Mouse (Mus musculus) right cerebral cortex, postnatal 4 days (tissue): Measurements from ENCODE around the gene Tmem8b.

Experiments
- DNase-seq: peaks from one replicate; pipeline ENCODE4 v3.0.0-alpha.2; 2022

Gene Tmem8b

DNA sequence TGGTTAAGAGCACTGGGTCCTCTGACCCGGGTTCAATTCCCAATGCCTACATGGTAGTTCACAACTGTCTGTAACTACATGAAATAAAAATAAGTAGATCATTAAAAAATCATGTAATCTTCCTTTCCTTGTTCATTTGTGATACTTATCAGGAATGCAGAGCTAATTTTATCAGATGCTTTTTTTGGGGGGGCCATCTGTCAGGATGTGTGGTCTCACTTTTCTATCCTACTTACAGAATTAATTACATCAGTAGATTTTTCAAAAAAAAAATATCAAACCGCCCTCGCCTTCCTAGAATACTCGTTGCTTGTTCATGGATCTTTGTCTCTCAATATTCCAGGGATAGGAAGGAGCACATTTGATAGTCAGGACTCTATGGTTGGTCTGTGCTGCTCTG is 53.4 kb downstream of the Tmem8b start:
- DNase-seq, result no peak

DNA sequence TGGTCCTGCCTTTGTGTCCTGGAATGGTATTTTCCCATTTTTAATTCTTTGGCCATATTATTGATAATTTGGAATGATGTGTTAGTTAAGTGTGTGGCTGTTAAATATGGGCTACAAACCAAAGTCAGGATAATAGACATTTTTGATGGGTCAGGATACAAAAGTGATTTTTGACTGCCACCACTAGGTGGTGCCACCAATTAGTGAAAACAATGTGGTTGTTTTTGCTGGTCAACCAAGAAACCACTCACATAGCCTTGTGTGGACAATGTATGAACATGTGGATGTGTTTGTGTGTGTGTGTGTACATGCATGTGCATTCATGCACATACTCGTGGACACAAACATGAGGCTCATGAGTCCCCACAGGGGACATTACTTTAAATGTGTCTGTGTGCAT is 56.0 kb downstream of the Tmem8b start:
- DNase-seq, result no peak

DNA sequence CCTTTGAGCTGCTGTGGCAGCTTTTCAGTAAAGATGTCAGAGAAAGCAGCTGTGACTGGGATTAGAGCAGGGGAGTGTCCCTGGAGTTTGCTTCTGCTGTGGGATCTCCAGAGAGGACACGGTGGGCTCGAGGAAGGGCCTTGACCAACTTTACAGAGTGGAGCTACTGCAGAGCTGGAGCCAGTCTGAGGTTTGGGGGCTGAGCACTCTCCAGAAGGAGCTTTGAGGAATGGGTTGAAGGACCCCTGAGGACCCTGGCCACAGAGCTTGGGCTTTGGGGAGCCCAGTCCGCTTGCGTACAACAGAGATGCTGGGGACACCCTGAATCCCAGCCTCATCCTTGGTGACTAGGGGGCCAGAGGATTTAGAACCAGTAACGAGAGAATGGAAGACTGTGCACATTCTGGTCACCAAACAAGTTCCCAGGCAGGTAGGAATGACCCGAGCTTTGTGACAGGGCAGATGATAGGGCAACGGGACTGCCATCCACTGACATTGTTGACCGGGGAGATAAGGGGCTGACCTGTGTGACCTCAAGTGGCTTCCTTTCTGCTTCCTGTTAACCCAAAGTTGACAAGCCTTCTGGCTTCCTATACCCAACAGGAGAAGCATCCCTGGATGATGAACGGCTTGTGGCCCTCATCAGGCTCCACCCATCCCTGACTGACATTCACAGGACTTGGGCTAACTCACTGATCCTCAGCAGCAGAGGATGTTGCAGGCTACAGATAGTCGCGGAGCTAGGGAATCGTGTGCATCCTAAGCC is 57.6 kb downstream of the Tmem8b start:
- no peak for DNase-seq

DNA sequence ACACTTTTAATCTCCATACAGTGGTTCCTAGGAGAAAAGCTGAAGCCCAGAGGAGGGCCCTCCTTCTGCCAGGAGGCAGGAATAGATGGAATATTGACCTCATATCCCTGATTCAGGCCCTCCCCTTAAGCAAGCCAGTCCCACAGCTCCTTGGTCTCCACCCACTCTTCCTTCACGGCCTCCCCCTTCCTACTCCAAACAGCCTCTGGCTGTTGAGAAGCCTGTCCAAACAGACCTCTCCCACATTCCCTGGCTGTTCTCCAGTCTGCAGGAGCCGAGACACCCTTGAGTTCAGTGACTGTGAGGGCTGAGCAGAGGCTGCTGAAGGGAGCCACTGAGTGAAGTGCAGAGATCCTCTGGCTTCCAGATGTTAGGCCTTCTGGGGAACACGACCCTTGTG is 58.2 kb downstream of the Tmem8b start, which contains the start of gene Hrct1:
Gene Hrct1 (plus strand): TSS at position 194 of the 400 bp plus-strand sequence.
- DNase-seq, result no peak

DNA sequence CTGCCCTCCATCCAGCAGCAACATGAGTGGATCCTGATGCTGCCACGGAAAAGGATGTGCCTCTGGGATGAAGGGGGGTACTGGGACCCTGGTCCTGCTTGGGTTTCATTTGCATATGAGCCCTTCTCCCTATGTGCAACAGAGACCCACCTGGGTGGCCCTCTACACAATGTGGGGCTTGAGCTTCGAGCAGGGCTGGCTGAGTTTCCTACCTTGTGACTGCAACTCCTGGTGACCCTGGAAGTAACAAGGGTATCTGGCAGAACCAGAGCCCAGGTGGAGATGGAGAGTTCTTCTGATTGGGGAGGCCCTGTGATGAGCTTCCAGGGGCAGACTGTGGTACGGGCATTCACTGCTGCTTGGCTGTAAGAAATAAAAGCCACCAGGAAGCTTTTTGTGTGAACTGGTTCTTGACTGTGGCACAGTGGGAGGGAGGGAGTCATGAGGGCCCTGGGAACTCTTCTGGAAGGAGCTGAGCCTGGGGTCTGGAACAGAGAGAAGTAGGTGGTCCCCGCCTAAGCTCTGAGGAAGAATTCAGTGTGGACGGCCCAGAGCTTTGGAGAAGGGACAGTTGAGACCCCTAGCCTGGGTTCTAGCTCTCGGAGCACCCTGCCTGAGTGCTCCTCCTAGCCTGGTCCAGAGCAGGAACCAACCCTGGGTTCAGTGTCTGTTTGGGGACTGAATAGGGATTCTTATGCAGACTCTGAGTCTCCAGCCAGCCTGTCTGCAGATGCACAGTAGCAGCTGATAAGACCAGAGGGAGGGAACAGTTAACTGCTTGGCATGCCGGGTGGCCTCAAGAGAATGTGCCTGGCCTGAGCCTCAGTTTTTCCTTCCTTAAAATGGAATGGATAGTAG is 59.2 kb downstream of the Tmem8b start:
- no peak for DNase-seq

DNA sequence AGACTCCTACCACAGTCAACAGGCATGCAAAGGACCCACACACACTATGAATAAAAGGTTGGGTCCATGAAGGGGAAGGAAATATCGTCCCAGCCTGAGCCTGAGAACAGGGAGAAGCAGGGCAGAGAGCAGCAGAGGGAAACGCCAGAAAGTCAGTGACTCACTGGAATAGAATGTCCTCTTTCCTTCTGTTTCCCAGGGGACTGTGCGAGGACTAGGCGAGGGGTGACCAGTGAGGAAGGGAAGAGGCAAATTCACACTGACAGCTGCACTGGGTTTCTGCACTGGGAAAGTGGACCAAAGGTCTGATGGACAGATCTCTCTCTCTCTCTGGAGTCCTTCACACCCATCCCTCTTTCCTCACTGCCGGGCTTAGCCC is 59.8 kb downstream of the Tmem8b start:
- DNase-seq, result no peak

DNA sequence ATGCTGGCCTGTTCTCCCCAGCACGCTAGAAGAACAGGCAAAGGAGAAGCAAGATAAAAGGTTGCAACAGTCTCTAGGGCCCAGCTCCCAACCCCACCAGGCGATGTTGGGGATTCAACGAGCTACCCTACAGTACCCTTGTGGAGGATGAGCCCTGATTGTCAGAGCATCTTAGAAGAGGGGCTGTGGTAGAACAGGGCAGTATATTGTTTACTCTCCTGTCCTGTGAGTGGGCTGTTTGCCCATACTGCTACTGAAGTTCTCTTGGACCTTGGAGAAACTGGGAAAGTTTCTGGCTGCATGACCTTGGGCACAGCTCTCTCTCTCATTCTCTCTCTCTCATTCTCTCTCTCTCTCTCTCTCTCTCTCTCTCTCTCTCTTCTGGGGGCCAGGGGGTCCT is 60.4 kb downstream of the Tmem8b start:
- no peak for DNase-seq

DNA sequence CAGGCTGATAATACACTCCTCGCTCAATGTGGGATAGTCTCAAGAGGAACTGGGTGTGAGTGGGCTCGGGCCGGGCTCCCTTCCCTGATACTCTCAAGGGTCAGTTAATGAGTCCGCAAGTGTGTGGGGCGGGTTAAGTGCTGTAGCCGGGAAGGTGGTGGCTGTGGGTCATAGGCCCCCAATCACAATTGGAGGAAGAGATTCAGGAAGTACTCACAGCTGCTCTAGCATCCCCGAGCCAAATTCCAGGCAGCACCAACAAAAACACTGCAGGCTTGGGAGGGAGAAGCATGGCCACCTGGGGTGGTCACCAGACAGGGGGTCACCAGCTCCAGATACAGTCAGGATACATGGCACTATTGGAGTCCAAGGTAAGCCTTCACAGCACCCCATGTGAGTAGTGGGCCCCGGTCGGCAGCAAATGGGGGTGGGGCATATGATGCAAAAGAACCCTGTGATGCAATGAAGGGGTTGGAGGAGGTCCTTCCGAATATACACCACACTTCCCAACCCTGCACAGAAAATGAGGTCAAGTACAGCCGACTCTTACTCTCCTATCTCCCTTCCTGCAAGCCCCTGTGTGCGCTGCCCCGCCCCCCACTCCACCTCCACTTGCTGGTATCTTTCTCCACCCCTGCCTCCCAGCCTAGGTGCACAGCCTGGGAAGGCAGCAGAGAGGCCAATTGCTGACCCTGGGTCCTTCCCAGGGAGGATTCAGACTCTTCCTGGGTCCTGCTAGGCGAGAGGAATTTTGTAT is 61.2 kb downstream of the Tmem8b start, which contains the start of gene Spaar:
Gene Spaar (plus strand): TSS at position 241 of the 757 bp plus-strand sequence.
- no peak for DNase-seq

DNA sequence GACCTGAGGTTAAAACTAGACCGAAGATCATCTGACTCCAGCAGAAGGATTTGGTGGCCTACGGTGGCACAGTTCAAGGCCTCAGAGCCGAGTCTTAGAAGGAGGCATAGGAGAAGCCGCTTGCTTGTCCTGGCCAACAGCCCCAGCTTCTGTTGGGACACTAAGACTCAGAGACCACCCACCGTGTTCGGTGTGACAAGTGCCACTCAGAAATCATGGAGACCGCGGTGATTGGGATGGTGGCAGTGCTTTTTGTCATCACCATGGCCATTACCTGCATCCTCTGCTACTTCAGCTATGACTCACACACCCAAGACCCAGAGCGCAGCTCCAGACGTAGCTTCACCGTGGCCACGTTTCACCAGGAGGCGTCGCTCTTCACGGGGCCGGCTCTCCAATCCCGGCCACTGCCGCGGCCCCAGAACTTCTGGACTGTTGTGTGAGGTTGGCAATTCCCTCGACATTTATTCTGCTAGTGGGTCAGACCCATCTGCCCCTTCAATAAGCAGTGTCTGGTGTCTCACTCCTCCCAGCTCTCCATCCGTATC is 62.1 kb downstream of the Tmem8b start:
- no peak for DNase-seq

DNA sequence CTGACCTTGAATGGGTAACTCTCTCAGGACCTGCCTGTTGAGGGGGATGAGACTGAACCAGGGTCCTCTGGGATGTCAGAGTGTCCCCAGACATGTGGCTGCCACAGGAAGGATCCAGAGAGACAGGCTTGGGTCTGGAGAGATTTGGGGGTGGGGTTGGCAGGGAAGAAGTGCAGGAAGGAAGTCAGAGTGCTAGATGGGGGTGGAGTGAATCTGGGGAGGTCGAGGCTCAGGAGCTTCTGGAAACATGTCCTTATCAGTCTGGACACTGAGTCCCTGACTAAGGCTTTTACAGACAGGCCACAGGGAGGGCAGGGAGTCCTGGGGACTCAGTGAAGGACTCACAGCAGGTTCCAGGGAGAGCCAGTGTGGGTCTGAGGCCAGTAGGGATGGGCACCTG is 63.4 kb downstream of the Tmem8b start:
- no peak for DNase-seq

DNA sequence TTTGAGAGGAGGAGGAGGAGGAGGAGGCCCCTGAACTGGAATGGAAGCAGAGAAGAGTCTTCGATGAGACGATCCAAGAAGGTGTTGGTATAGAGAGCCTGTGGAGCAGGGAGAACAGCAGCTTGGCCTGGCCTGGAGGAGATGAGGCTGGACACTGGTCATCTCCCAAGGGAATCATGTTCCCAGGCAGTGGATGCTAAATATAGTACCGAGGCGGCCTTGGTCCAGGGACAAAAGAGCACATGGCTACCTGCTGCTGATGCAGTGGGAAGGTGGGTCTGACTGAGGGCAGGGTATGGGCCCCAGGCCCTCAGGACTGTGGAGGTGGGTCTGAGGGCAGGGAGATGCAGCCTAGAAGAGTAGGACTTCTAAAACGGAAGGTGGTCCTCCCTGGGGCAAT is 64.4 kb downstream of the Tmem8b start:
- no peak for DNase-seq

DNA sequence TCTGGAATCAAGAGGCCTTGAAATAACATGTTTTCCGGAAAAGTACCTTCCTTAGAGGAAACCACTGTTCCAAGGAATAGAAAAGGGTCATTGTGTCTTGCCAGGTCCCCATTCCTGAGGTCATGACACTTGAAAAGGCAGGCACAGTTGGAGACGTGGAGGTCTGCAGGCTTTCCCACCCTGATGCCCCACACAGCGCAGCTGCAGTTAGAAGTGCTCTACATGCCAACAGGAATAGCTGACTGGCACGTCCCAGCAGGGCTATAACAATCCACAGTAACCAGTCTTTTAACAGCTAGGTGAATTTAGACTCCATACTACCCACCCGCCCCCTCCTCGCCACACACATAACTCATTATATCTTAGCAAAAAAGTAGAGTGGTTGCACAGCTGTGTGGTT is 68.4 kb downstream of the Tmem8b start:
- DNase-seq, result no peak

DNA sequence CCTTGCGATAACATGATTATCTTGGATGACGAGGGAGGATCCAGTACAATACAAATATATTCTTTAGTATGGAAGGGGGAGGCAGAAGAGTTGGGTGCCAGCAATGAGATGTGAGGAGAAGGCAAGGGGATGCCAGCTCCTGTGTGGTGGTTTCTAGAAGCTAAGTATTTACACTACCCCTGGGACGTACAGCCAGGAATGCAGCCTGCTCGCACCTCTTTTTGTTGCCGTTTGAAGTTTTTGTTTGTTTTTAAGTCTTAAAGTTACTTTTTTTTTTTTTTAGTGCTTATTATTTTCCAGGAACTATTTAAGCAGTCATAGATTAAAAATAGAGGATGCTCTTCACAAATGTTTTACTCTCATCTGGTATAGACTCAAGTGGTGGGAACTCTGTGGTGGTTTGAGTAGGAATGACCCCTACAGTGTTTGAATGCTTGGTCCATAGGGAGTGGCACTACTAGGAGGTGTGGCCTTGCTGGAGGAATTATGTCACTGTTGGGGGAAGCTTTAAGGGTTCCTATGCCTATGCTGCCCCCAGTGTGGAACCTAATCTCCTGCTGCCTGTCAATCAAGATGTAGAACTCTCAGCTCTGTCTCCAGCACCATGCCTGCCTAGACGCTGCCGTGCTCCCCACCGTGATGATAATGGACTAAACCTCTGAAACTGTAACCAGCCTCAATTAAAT is 70.4 kb downstream of the Tmem8b start:
- no peak for DNase-seq

DNA sequence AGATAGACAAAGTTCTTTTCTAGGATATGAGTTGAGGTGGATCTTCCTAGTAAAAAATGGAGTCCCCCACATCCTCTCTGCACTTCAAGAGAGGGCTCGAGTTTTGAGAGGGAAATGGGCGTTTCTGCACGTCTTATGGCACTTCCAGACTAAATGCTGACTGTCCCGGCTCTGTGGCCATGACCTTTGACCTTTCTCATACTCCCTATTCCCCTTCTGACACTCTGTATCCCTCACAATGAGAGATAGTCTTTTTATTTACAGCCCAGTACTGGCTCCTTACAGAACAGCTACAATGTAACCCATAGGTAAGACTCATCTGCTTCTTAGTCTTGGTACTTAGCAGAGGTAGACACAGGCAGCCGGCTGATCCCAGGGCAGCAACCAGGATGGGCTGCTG is 72.8 kb downstream of the Tmem8b start:
- DNase-seq, result no peak
